Mouse (Mus musculus): ENCODE data around the gene Muc3.
"Not testable (repeated sequence)": the region's sequence is repeated elsewhere in the genome, so short reads cannot be mapped to it uniquely, and the experiment has no call there.

The Muc3 gene

GRCm38 (mm10) chr5:137122686-137123193 lies 26.4 kb downstream of the Muc3 start:
- peak; percentile 94 for DNase-seq (ENCODE audit: low read depth, low spot score)

- DNase-seq (ENCODE audit: low read depth, low spot score) = no peak
Observed at GRCm38 (mm10) chr5:137121280-137121679, 27.8 kb downstream of the Muc3 start.

- no peak for DNase-seq (ENCODE audit: low read depth, low spot score)
Observed at GRCm38 (mm10) chr5:137118878-137119277, 30.2 kb downstream of the Muc3 start.

- DNase-seq (ENCODE audit: low read depth, low spot score) = not testable (repeated sequence)
Observed at GRCm38 (mm10) chr5:137117994-137118393, 31.1 kb downstream of the Muc3 start.

GRCm38 (mm10) chr5:137116987-137117386 lies 32.1 kb downstream of the Muc3 start:
- no peak for DNase-seq (ENCODE audit: low read depth, low spot score)

GRCm38 (mm10) chr5:137115866-137116847 lies 33.0 kb downstream of the Muc3 start, which contains the start of gene Trim56:
TSS of gene Trim56 (minus strand) at chr5:137116209.
- peak; percentile 63 for DNase-seq (ENCODE audit: low read depth, low spot score)

- peak; percentile 43 for DNase-seq (ENCODE audit: low read depth, low spot score)
Observed at GRCm38 (mm10) chr5:137114891-137115561, 34.1 kb downstream of the Muc3 start.

- peak; percentile 61 for DNase-seq (ENCODE audit: low read depth, low spot score)
Observed at GRCm38 (mm10) chr5:137111542-137112408, 37.3 kb downstream of the Muc3 start.

- DNase-seq (ENCODE audit: low read depth, low spot score) = no peak
Observed at GRCm38 (mm10) chr5:137110863-137111262, 38.3 kb downstream of the Muc3 start.

- no peak for DNase-seq (ENCODE audit: low read depth, low spot score)
Observed at GRCm38 (mm10) chr5:137109941-137110593, 39.1 kb downstream of the Muc3 start.

GRCm38 (mm10) chr5:137108111-137108510 lies 41.0 kb downstream of the Muc3 start:
- DNase-seq (ENCODE audit: low read depth, low spot score) = no peak

- DNase-seq (ENCODE audit: low read depth, low spot score) = no peak
Observed at GRCm38 (mm10) chr5:137107670-137108069, 41.5 kb downstream of the Muc3 start.

- DNase-seq (ENCODE audit: low read depth, low spot score) = peak; percentile 91
Observed at GRCm38 (mm10) chr5:137107024-137107423, 42.1 kb downstream of the Muc3 start.

- no peak for DNase-seq (ENCODE audit: low read depth, low spot score)
Observed at GRCm38 (mm10) chr5:137106434-137106833, 42.7 kb downstream of the Muc3 start.

GRCm38 (mm10) chr5:137103969-137104368 lies 45.2 kb downstream of the Muc3 start:
- DNase-seq (ENCODE audit: low read depth, low spot score) = peak; percentile 72

- peak; percentile 49 for DNase-seq (ENCODE audit: low read depth, low spot score)
Observed at GRCm38 (mm10) chr5:137102575-137103522, 46.3 kb downstream of the Muc3 start.

- no peak for DNase-seq (ENCODE audit: low read depth, low spot score)
Observed at GRCm38 (mm10) chr5:137102078-137102477, 47.0 kb downstream of the Muc3 start.

GRCm38 (mm10) chr5:137100660-137101059 lies 48.5 kb downstream of the Muc3 start:
- DNase-seq (ENCODE audit: low read depth, low spot score) = no peak

- no peak for DNase-seq (ENCODE audit: low read depth, low spot score)
Observed at GRCm38 (mm10) chr5:137098418-137098817, 50.7 kb downstream of the Muc3 start.

- DNase-seq (ENCODE audit: low read depth, low spot score) = no peak
Observed at GRCm38 (mm10) chr5:137096037-137096436, 53.1 kb downstream of the Muc3 start.

Measured in ZHBTc4 (cell line).